In the genomic region with DNA sequence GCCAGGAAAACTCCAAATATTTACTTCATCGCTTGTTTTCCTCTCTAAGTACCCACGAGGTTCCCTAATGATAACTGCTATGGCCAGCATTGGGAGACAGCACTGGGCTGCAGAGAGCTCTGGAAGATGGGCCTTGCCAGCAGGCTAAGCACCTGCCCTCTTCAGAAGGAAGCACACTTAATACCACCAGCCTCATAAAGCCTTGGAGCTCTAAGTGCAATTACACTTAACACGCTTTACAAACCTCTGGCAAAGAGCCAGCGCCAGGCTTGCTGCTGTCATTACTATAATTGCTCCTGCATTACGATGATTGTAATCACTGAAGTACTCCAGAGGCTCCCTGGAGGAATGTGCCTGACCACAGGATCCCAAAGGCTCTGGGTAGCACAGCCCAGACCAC, we compare ENCODE assay signal across 13 mouse cellular contexts. TPM values are rescaled to one million over a fixed set of nuclear protein-coding genes. Genes with fewer than 3 reads are reported as not detected.
DNase-seq lines count a peak whose midpoint lies in the region; ATAC-seq and TF ChIP-seq lines count a peak whose summit lies in the region.
"Had no signal": no experiment of that assay in that cellular context is flagged by ENCODE, and none has a peak within 500 bp of the region (broad histone marks: within the 10 kb centered on the region; RNA-seq: fewer than 3 reads in every experiment).

No protein-coding gene starts in this region.

- H3K9ac ChIP-seq in forebrain, postnatal 0 days, result no peak overlapping the region
- H3K9ac ChIP-seq: limb, embryonic 13.5 days; lung, embryonic 15.5 days had no signal

- H3K27ac ChIP-seq in forebrain, postnatal 0 days (ENCODE audit: low read depth, low read length), result no peak overlapping the region
- H3K27ac ChIP-seq: heart, adult 2 months; limb, embryonic 13.5 days; lung, embryonic 15.5 days had no signal

- no peak for ATAC-seq in forebrain, postnatal 0 days
- ATAC-seq: midbrain, embryonic 16.5 days had no signal

- no peak overlapping the region for H3K4me3 ChIP-seq in forebrain, postnatal 0 days (ENCODE audit: low read depth, low read length)
- H3K4me3 ChIP-seq: heart, adult 2 months; limb, embryonic 13.5 days; lung, embryonic 15.5 days had no signal

- peak; percentile 20 for DNase-seq in kidney, adult 18-20 months
- DNase-seq in kidney, adult 8-10 months, result no peak
- DNase-seq in right cerebral cortex, postnatal 10 days (ENCODE audit: low spot score in 2 of 2), result peak; percentile 35
- no peak for DNase-seq in right cerebral cortex, postnatal 25 days
- DNase-seq in forebrain, postnatal 0 days, result peak; percentile 49
- DNase-seq in mesoderm, embryonic 11.5 days (ENCODE audit: low read depth, low spot score), result peak; percentile 13
- DNase-seq in spleen, postnatal 4 days (ENCODE audit: low spot score in 2 of 2), result no peak
- DNase-seq in heart, adult 9 months (ENCODE audit: low spot score in 2 of 2), result no peak
- DNase-seq: heart, adult 2 months; layer of hippocampus, adult 9-11 months had no signal

- H3K4me1 ChIP-seq in forebrain, postnatal 0 days (ENCODE audit: insufficient read depth), result peaks cover 6% of the 10 kb centered on the region; the same call in 1 of the 2 replicates

- WGBS in forebrain, postnatal 0 days, result 42% methylated on average over 5 of the region's 5 CpGs

- TF ChIP-seq CTCF in forebrain, postnatal 0 days (IDR thresholded peaks at IDR 0.05; ENCODE audit: low read depth), result no peak

- no peaks in the 10 kb centered on the region for H3K27me3 ChIP-seq in forebrain, postnatal 0 days (ENCODE audit: insufficient read depth, low read length)
- H3K27me3 ChIP-seq: limb, embryonic 13.5 days; lung, embryonic 15.5 days had no signal

- H3K4me2 ChIP-seq in forebrain, postnatal 0 days (ENCODE audit: low read depth), result no peak overlapping the region
- H3K4me2 ChIP-seq: limb, embryonic 13.5 days; lung, embryonic 15.5 days had no signal

- H3K9me3 ChIP-seq in forebrain, postnatal 0 days (ENCODE audit: low read length), result no peaks in the 10 kb centered on the region
- H3K9me3 ChIP-seq: limb, embryonic 13.5 days; lung, embryonic 15.5 days had no signal

- H3K36me3 ChIP-seq in forebrain, postnatal 0 days (ENCODE audit: insufficient read depth), result peaks cover 35% of the 10 kb centered on the region

RNA-seq across cellular contexts. Expression of gene Cars, which starts 5.0 kb away (rescaled TPM):
- total RNA-seq in forebrain, postnatal 0 days (2014; rRNA removed), result 51.5 and 68.1 TPM in 2 replicates
- 58.2 and 74.9 TPM in 2 replicates for polyA plus RNA-seq in forebrain, postnatal 0 days (2015; fragmentation: Nextera tagmentation; extraction: Ambion mirVana)

RNA-seq across cellular contexts. Expression of gene Tnfrsf26, which starts 33.7 kb away (rescaled TPM):
- 0.10 and 0.46 TPM in 2 replicates for total RNA-seq in forebrain, postnatal 0 days (2014; rRNA removed)
- polyA plus RNA-seq in forebrain, postnatal 0 days (2015; fragmentation: Nextera tagmentation; extraction: Ambion mirVana), result 0.11 and 0.16 TPM in 2 replicates

RNA-seq across cellular contexts. Expression of gene Nap1l4, which starts 46.0 kb away (rescaled TPM):
- total RNA-seq in forebrain, postnatal 0 days (2014; rRNA removed), result 202 and 216 TPM in 2 replicates
- polyA plus RNA-seq in forebrain, postnatal 0 days (2015; fragmentation: Nextera tagmentation; extraction: Ambion mirVana), result 236 and 258 TPM in 2 replicates

RNA-seq across cellular contexts. Expression of gene Tnfrsf22, which starts 54.6 kb away (rescaled TPM):
- 1.3 and 1.8 TPM in 2 replicates for total RNA-seq in forebrain, postnatal 0 days (2014; rRNA removed)
- polyA plus RNA-seq in forebrain, postnatal 0 days (2015; fragmentation: Nextera tagmentation; extraction: Ambion mirVana), result 3.6 and 4.9 TPM in 2 replicates

Comparison
In these comparisons a context has a peak if more than half of its experiments do, and no peak if none do; other contexts are left out.
1. DNase-seq: peak in kidney, adult 18-20 months (single experiment), right cerebral cortex, postnatal 10 days (2 of 2), forebrain, postnatal 0 days (single experiment) and mesoderm, embryonic 11.5 days (single experiment); none in kidney, adult 8-10 months (0 of 2), right cerebral cortex, postnatal 25 days (single experiment), spleen, postnatal 4 days (0 of 2) and heart, adult 9 months (0 of 2).